Mouse (Mus musculus) olfactory bulb, adult 2 months (tissue): ENCODE measurements around the gene Fabp3.

Source experiments
- CTCF ChIP-seq: fragments of 200-500 bp; IDR thresholded peaks from 2 replicates; pipeline ENCODE4 v1.5.1; 2012; ENCODE audit warnings: low read depth, mild to moderate bottlenecking, low read length, moderate library complexity; ENCODE audit not compliant: insufficient read depth
- POLR2A ChIP-seq: fragments of 200-500 bp; IDR thresholded peaks from 2 replicates; pipeline ENCODE4 v1.6.1; 2012; ENCODE audit warnings: mild to moderate bottlenecking, low read depth, low read length, moderate library complexity; ENCODE audit not compliant: insufficient read depth

GRCm38 (mm10) chr4:130295047-130295745 lies 13.2 kb upstream of the Fabp3 start:
- TF ChIP-seq POLR2A (no peak), CTCF (no peak)
